ENCODE assay signal across 7 mouse cellular contexts in genomic region chr11:88485987-88486386, GRCm38 (mm10).
A peak's percentile ranks its signal among the peaks of the same experiment; 100 is the strongest.
DNase-seq lines count a peak whose midpoint lies in the region; ATAC-seq lines count a peak whose summit lies in the region.

No protein-coding gene starts in this region.

- peak; percentile 62; the same call in 1 of the 2 replicates for ATAC-seq in limb, embryonic 11.5 days (ENCODE audit: insufficient number of reproducible peaks, low FRiP score, low TSS enrichment, low read depth)
- peak; percentile 51 for ATAC-seq in embryonic facial prominence, embryonic 14.5 days (ENCODE audit: low read depth)
- ATAC-seq in limb, embryonic 12.5 days (ENCODE audit: insufficient number of reproducible peaks, insufficient read depth, low FRiP score, low TSS enrichment, low read depth) = peak; percentile 49

- WGBS in limb, embryonic 11.5 days = 79% methylated on average over 1 of the region's 1 CpGs
- 82% methylated on average over 1 of the region's 1 CpGs for WGBS in limb, embryonic 10.5 days
- 74% methylated on average over 1 of the region's 1 CpGs for WGBS in embryonic facial prominence, embryonic 14.5 days
- WGBS in limb, embryonic 12.5 days = 80% methylated on average over 1 of the region's 1 CpGs

- no peak overlapping the region for H3K27ac ChIP-seq in limb, embryonic 11.5 days (replicated peaks; ENCODE audit: low read depth, low read length)
- H3K27ac ChIP-seq in limb, embryonic 10.5 days = no peak overlapping the region
- no peak overlapping the region for H3K27ac ChIP-seq in embryonic facial prominence, embryonic 14.5 days (replicated peaks; ENCODE audit: low read depth, low read length)
- no peak overlapping the region for H3K27ac ChIP-seq in limb, embryonic 12.5 days

- no peak overlapping the region for H3K4me3 ChIP-seq in limb, embryonic 11.5 days (ENCODE audit: low read depth, low read length)
- no peak overlapping the region for H3K4me3 ChIP-seq in limb, embryonic 10.5 days
- no peak overlapping the region for H3K4me3 ChIP-seq in embryonic facial prominence, embryonic 14.5 days (ENCODE audit: low read depth, low read length)
- no peak overlapping the region for H3K4me3 ChIP-seq in limb, embryonic 12.5 days (replicated peaks)

- peak; percentile 49 for DNase-seq in limb, embryonic 11.5 days (ENCODE audit: low spot score)
- no peak for DNase-seq in limb, embryonic 10.5 days (ENCODE audit: low spot score)
- DNase-seq in embryonic facial prominence, embryonic 14.5 days (ENCODE audit: low spot score) = peak; percentile 76
- peak; percentile 63 for DNase-seq in splenic B cell, adult 2 months (ENCODE audit: low read depth, low spot score)
- DNase-seq in spleen, postnatal 10 days (ENCODE audit: low spot score in 2 of 2) = no peak
- DNase-seq in spleen, adult 12 weeks (ENCODE audit: low spot score) = no peak

- H3K36me3 ChIP-seq in limb, embryonic 11.5 days (ENCODE audit: control insufficient read depth, insufficient read depth, low read length) = no peaks in the 10 kb centered on the region
- H3K36me3 ChIP-seq in limb, embryonic 10.5 days = peaks cover 16% of the 10 kb centered on the region
- no peaks in the 10 kb centered on the region for H3K36me3 ChIP-seq in embryonic facial prominence, embryonic 14.5 days (ENCODE audit: control insufficient read depth, insufficient read depth, low read length)
- no peaks in the 10 kb centered on the region; the same call in 1 of the 2 replicates for H3K36me3 ChIP-seq in limb, embryonic 12.5 days
- no peaks in the 10 kb centered on the region; the same call in 1 of the 2 replicates for H3K36me3 ChIP-seq in splenic B cell, adult 2 months (ENCODE audit: control insufficient read depth, insufficient read depth, low read length, poor library complexity, severe bottlenecking)

- no peak overlapping the region for H3K4me2 ChIP-seq in limb, embryonic 11.5 days (ENCODE audit: low read depth, severe bottlenecking)
- no peak overlapping the region for H3K4me2 ChIP-seq in embryonic facial prominence, embryonic 14.5 days (ENCODE audit: low read depth, low read length)
- no peak overlapping the region for H3K4me2 ChIP-seq in limb, embryonic 12.5 days

- H3K9me3 ChIP-seq in limb, embryonic 11.5 days (ENCODE audit: control insufficient read depth, low read length) = no peaks in the 10 kb centered on the region
- no peaks in the 10 kb centered on the region for H3K9me3 ChIP-seq in limb, embryonic 10.5 days (replicated peaks)
- H3K9me3 ChIP-seq in embryonic facial prominence, embryonic 14.5 days (ENCODE audit: control insufficient read depth, low read length) = no peaks in the 10 kb centered on the region
- H3K9me3 ChIP-seq in limb, embryonic 12.5 days = no peaks in the 10 kb centered on the region

- peaks cover 29% of the 10 kb centered on the region for H3K4me1 ChIP-seq in limb, embryonic 11.5 days (ENCODE audit: control insufficient read depth, insufficient read depth, low read length)
- H3K4me1 ChIP-seq in limb, embryonic 10.5 days = peaks cover 58% of the 10 kb centered on the region
- H3K4me1 ChIP-seq in embryonic facial prominence, embryonic 14.5 days (ENCODE audit: control insufficient read depth, insufficient read depth, low read length) = peaks cover 23% of the 10 kb centered on the region
- peaks cover 58% of the 10 kb centered on the region for H3K4me1 ChIP-seq in limb, embryonic 12.5 days (replicated peaks)

- no peaks in the 10 kb centered on the region for H3K27me3 ChIP-seq in limb, embryonic 11.5 days (ENCODE audit: control insufficient read depth, insufficient read depth, low read length)
- H3K27me3 ChIP-seq in limb, embryonic 10.5 days (ENCODE audit: low read depth, poor library complexity, severe bottlenecking) = no peaks in the 10 kb centered on the region
- no peaks in the 10 kb centered on the region for H3K27me3 ChIP-seq in embryonic facial prominence, embryonic 14.5 days (replicated peaks; ENCODE audit: control insufficient read depth, insufficient read depth, low read length)
- H3K27me3 ChIP-seq in limb, embryonic 12.5 days = no peaks in the 10 kb centered on the region
- H3K27me3 ChIP-seq in splenic B cell, adult 2 months (ENCODE audit: control insufficient read depth, insufficient read depth, low read length, poor library complexity, severe bottlenecking) = no peaks in the 10 kb centered on the region

- H3K9ac ChIP-seq in limb, embryonic 11.5 days (ENCODE audit: low read length) = no peak overlapping the region
- no peak overlapping the region for H3K9ac ChIP-seq in embryonic facial prominence, embryonic 14.5 days (ENCODE audit: low read depth, low read length)
- no peak overlapping the region for H3K9ac ChIP-seq in limb, embryonic 12.5 days (replicated peaks)

Comparison
In these comparisons a context has a peak if more than half of its experiments do, and no peak if none do; other contexts are left out.
1. DNase-seq: peak in limb, embryonic 11.5 days (single experiment), embryonic facial prominence, embryonic 14.5 days (single experiment) and splenic B cell, adult 2 months (single experiment); none in limb, embryonic 10.5 days (single experiment), spleen, postnatal 10 days (0 of 2) and spleen, adult 12 weeks (single experiment).
2. Peak in every context shown above with its lines, with median percentiles within 50 percentile points of each other: ATAC-seq.